ENCODE assay signal across 15 mouse cellular contexts in the genomic region with DNA sequence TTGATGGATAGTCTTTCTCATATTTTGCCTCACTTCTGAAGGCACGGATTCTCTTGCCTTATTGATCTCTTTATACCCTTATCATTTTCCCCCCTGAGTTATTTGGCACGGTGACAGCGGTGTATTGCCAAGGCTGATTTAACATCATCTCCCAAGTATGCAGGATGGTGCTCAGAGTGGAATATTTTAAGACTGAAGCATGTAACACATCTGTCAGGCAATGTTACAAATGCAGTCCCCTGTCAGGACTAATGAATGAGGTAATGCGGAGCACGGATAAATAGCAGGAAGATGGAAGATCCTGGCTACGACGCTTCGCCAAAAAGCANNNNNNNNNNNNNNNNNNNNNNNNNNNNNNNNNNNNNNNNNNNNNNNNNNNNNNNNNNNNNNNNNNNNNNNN.
DNase-seq lines count a peak whose midpoint lies in the region; ATAC-seq and TF ChIP-seq lines count a peak whose summit lies in the region.
"Had no signal": no experiment of that assay in that cellular context is flagged by ENCODE, and none has a peak within 500 bp of the region (broad histone marks: within the 10 kb centered on the region; RNA-seq: fewer than 3 reads in every experiment).

No protein-coding gene starts in this region.

- H3K9me3 ChIP-seq in midbrain, embryonic 14.5 days (ENCODE audit: control insufficient read depth, low read length): no peaks in the 10 kb centered on the region
- no peaks in the 10 kb centered on the region for H3K9me3 ChIP-seq in midbrain, embryonic 13.5 days

- H3K27ac ChIP-seq in midbrain, embryonic 14.5 days (replicated peaks; ENCODE audit: low read depth, low read length): peak overlapping the region; percentile 32; the same call in 1 of the 2 replicates
- H3K27ac ChIP-seq in midbrain, embryonic 13.5 days: no peak overlapping the region; the same call in 1 of the 2 replicates
- peak overlapping the region; percentile 69 for H3K27ac ChIP-seq in embryonic fibroblast, embryonic 13.5 days (ENCODE audit: insufficient read depth, low read length)
- H3K27ac ChIP-seq: liver, embryonic 14.5 days; macrophage had no signal

- 0 out of 2 replicates have a peak, but pooled peaks cover 7% of the 10 kb centered on the region for H3K4me1 ChIP-seq in midbrain, embryonic 14.5 days (ENCODE audit: control insufficient read depth, insufficient read depth, low read length)
- peaks cover 11% of the 10 kb centered on the region for H3K4me1 ChIP-seq in midbrain, embryonic 13.5 days (replicated peaks)
- H3K4me1 ChIP-seq in embryonic fibroblast, embryonic 13.5 days (ENCODE audit: control insufficient read depth, insufficient read depth, low read length): peaks cover 18% of the 10 kb centered on the region

- no peaks in the 10 kb centered on the region for H3K36me3 ChIP-seq in midbrain, embryonic 14.5 days (ENCODE audit: control insufficient read depth, insufficient read depth, low read length)
- no peaks in the 10 kb centered on the region for H3K36me3 ChIP-seq in midbrain, embryonic 13.5 days

- TF ChIP-seq POLR2A in embryonic fibroblast, embryonic 13.5 days (IDR thresholded peaks at IDR 0.05; ENCODE audit: low read depth, low read length): no peak

- peak; percentile 8 for DNase-seq in gastrocnemius, adult 18-20 months (ENCODE audit: low spot score)
- DNase-seq in gastrocnemius, postnatal 10 days: no peak
- DNase-seq in midbrain, embryonic 14.5 days: peak; percentile 60
- peak; percentile 76 for DNase-seq in retina, postnatal 1 day
- DNase-seq: adrenal gland, postnatal 25 days; cerebellum, adult 11 months; gastrocnemius, postnatal 25 days; kidney, adult 11 months; right cerebral cortex, postnatal 14 days; thymus, postnatal 25 days had no signal

- H3K9ac ChIP-seq in midbrain, embryonic 14.5 days (replicated peaks; ENCODE audit: low read length): no peak overlapping the region
- no peak overlapping the region for H3K9ac ChIP-seq in midbrain, embryonic 13.5 days (replicated peaks)
- H3K9ac ChIP-seq: liver, embryonic 14.5 days had no signal

- H3K27me3 ChIP-seq in midbrain, embryonic 14.5 days (ENCODE audit: control insufficient read depth, insufficient read depth, low read length): no peaks in the 10 kb centered on the region
- no peaks in the 10 kb centered on the region for H3K27me3 ChIP-seq in midbrain, embryonic 13.5 days

- no peak for ATAC-seq in midbrain, embryonic 14.5 days (ENCODE audit: low FRiP score, low TSS enrichment)
- no peak for ATAC-seq in midbrain, embryonic 13.5 days
- ATAC-seq in megakaryocyte, adult 5-6 weeks (ENCODE audit: poor library complexity, severe bottlenecking): no peak

- H3K4me2 ChIP-seq in midbrain, embryonic 14.5 days (ENCODE audit: low read length): no peak overlapping the region
- no peak overlapping the region for H3K4me2 ChIP-seq in midbrain, embryonic 13.5 days (replicated peaks)

- 43% methylated on average over 8 of the region's 8 CpGs for WGBS in midbrain, embryonic 14.5 days
- 65% methylated on average over 8 of the region's 8 CpGs for WGBS in midbrain, embryonic 13.5 days

- H3K4me3 ChIP-seq in midbrain, embryonic 14.5 days (replicated peaks; ENCODE audit: low read depth, low read length): no peak overlapping the region
- H3K4me3 ChIP-seq in midbrain, embryonic 13.5 days (replicated peaks): no peak overlapping the region
- H3K4me3 ChIP-seq in embryonic fibroblast, embryonic 13.5 days (ENCODE audit: insufficient read depth, low read length): no peak overlapping the region

- no peak for TF ChIP-seq CTCF in embryonic fibroblast, embryonic 13.5 days (IDR thresholded peaks at IDR 0.05; ENCODE audit: borderline replicate concordance, insufficient read depth, low read length)
